Mouse (Mus musculus) hindbrain, embryonic 11.5 days (tissue): ENCODE measurements around the gene Gmppb. TPM values are rescaled to one million over a fixed set of nuclear protein-coding genes. Genes with fewer than 3 reads are reported as not detected.
A peak's percentile ranks its signal among the peaks of the same experiment; 100 is the strongest.

Source experiments
- ATAC-seq: fragments of 200-750 bp; cut with Nextera tagmentation; 2 replicates; pipeline ENCODE4 v1.8.0; 2017; ENCODE audit warnings: mild to moderate bottlenecking, moderate TSS enrichment, moderate library complexity; ENCODE audit not compliant: low FRiP score
- DNase-seq: peaks from one replicate; pipeline ENCODE4 v3.0.0-alpha.2; 2015; ENCODE audit warnings: low spot score
- H3K27ac ChIP-seq: fragments of 300-500 bp; sonication (generic); 2 replicates; pipeline ENCODE4 v1.5.1; 2014; ENCODE audit warnings: mild to moderate bottlenecking, low read depth, low read length
- H3K27me3 ChIP-seq: fragments of 300-500 bp; sonication (generic); 2 replicates; pipeline ENCODE4 v1.6.1; 2014; ENCODE audit warnings: mild to moderate bottlenecking, low read length, moderate library complexity, mixed read lengths; ENCODE audit not compliant: control insufficient read depth, insufficient read depth
- H3K36me3 ChIP-seq: fragments of 300-500 bp; sonication (generic); 2 replicates; pipeline ENCODE4 v1.6.1; 2014; ENCODE audit warnings: mild to moderate bottlenecking, low read length, moderate library complexity, mixed read lengths; ENCODE audit not compliant: control insufficient read depth, insufficient read depth
- H3K4me1 ChIP-seq: fragments of 300-500 bp; sonication (generic); replicated peaks from 2 replicates; pipeline ENCODE4 v1.6.1; 2014; ENCODE audit warnings: low read length, mixed read lengths; ENCODE audit not compliant: control insufficient read depth, insufficient read depth
- H3K4me2 ChIP-seq: fragments of 300-500 bp; sonication (generic); replicated peaks from 2 replicates; pipeline ENCODE4 v1.6.1; 2014; ENCODE audit warnings: mild to moderate bottlenecking, low read depth, low read length
- H3K4me3 ChIP-seq: fragments of 300-500 bp; sonication (generic); 2 replicates; pipeline ENCODE4 v1.5.1; 2014; ENCODE audit warnings: low read depth, low read length
- H3K9ac ChIP-seq: fragments of 300-500 bp; sonication (generic); 2 replicates; pipeline ENCODE4 v1.6.1; 2014; ENCODE audit warnings: low read depth, low read length
- H3K9me3 ChIP-seq: fragments of 300-500 bp; sonication (generic); 2 replicates; pipeline ENCODE4 v1.6.1; 2016; ENCODE audit warnings: low read length; ENCODE audit not compliant: control insufficient read depth
- WGBS: fragments of 180-500 bp; shearing (Covaris S2); extraction: QIAGEN DNeasy Blood & Tissue Kit; methylation state at CpG from one replicate; pipeline ENCODE4 v1.1.7; 2014; 5-methylcytosine and 5-hydroxymethylcytosine counted together
- polyA plus RNA-seq: library from polyadenylated mRNA; unstranded; fragments of >200 nt; fragmentation: Nextera tagmentation; extraction: Ambion mirVana; gene quantifications from 2 replicates; pipeline ENCODE4 v1.2.1, GENCODE M21; 2014

Gmppb gene
- polyA plus RNA-seq, 1 experiment from 2014 or later, result 18.9 TPM

DNA sequence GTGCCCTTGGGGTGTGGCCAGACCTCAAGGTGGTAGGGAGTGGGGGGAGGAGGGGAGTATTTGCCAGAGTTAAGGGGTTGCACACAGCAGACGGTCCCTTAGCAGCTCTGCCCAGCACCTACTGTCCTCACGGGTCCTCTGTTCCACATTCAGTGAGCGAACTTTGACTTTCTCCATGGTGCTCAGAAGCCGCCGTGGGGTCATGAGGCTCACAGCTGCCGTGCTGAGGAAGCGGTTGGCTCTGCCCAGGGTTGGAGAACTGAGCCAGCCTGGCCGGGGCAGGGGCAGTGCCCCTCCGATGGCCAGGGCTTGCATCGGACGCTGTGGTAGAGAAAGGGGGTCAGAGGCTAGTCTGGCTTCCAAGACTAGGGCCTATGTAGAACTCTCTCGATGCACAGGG is 14.3 kb downstream of the Gmppb start:
- Histone ChIP-seq H3K4me2 (no peak overlapping the region), H3K27ac (no peak overlapping the region), H3K4me3 (no peak overlapping the region), H3K36me3 (0 out of 2 replicates have a peak, but pooled peaks cover 2% of the 10 kb centered on the region), H3K9ac (no peak overlapping the region), H3K4me1 (no peaks in the 10 kb centered on the region), H3K9me3 (no peaks in the 10 kb centered on the region), H3K27me3 (no peaks in the 10 kb centered on the region)
- WGBS, result 90% methylated on average over 12 of the region's 12 CpGs
- DNase-seq (no peak), ATAC-seq (no peak)

DNA sequence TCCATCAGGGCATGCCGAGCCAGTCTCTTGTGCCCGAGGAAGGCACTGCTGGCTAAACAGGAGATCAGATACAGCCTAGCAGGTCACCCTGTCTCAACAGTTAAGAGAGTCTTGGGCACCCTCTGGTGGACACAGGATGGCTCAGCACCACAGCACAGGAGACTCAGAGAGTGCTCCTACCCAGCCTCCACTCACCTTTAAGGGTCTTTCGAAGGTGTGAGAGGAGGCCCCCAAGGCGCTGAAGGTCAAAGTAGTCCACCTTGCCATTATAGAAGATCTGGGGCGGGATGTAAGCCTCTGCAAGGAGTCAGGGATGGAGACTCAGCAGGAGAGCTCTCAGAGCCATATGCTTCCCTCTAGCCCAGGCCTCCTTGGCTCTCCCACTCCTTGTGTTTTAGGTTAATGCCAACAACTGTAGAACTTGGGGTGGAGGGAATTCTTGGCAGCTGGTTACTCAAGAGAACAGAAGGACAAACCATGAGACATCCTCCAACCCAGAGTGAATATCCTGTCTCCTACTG is 16.5 kb downstream of the Gmppb start:
- Histone ChIP-seq H3K36me3 (no peaks in the 10 kb centered on the region), H3K27me3 (no peaks in the 10 kb centered on the region), H3K27ac (no peak overlapping the region), H3K4me3 (no peak overlapping the region), H3K4me1 (no peaks in the 10 kb centered on the region), H3K4me2 (no peak overlapping the region), H3K9me3 (no peaks in the 10 kb centered on the region), H3K9ac (no peak overlapping the region)
- WGBS, result 54% methylated on average over 5 of the region's 5 CpGs
- peak; percentile 74 for DNase-seq
- ATAC-seq, result no peak

DNA sequence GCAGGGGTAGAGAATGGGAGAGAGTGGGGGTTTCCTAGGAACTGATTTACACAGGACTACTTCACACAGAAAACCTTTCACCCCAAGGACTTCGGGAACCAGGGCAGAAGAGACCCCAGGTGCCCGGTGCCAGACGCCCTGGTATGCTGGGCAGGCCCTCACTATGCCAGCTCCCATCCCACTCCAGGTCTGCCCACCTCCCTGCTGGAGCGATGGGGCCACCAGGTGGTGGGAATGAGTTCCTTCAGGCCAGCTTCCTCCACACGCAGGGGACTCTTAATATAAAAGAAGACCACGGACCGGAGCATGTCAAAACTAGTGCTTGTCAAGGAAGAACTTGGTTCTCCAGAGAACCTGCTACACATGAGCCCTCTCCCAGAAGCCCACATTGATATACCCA is 18.2 kb downstream of the Gmppb start:
- Histone ChIP-seq H3K4me2 (no peak overlapping the region), H3K9me3 (no peaks in the 10 kb centered on the region), H3K9ac (no peak overlapping the region), H3K27me3 (no peaks in the 10 kb centered on the region), H3K4me1 (no peaks in the 10 kb centered on the region), H3K27ac (no peak overlapping the region), H3K4me3 (no peak overlapping the region), H3K36me3 (no peaks in the 10 kb centered on the region)
- no peak for DNase-seq
- ATAC-seq, result no peak
- 87% methylated on average over 7 of the region's 7 CpGs for WGBS

DNA sequence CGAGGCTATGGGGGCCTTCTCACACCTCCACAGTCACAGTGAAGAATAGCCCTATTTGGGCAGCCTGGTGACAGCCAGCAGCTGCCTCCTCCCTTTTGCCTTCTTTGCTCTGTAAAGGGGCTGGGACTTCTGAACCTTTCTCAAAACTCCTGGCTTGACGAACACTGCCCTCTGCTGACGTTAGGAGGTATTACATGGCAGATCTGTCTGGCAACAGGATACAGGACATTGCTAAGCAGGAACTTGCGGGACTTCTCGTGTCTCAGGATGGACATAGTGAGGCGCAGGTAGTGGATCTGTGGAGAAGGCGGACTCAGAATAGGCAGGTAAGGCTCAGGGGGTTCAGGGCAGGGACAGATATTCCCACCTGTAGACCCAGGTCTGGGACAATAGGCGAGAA is 18.9 kb downstream of the Gmppb start:
- Histone ChIP-seq H3K27ac (no peak overlapping the region), H3K4me3 (no peak overlapping the region), H3K4me1 (no peaks in the 10 kb centered on the region), H3K27me3 (no peaks in the 10 kb centered on the region), H3K9me3 (no peaks in the 10 kb centered on the region), H3K4me2 (no peak overlapping the region), H3K36me3 (no peaks in the 10 kb centered on the region), H3K9ac (no peak overlapping the region)
- DNase-seq (peak; percentile 90), ATAC-seq (no peak)
- 24% methylated on average over 8 of the region's 8 CpGs for WGBS

DNA sequence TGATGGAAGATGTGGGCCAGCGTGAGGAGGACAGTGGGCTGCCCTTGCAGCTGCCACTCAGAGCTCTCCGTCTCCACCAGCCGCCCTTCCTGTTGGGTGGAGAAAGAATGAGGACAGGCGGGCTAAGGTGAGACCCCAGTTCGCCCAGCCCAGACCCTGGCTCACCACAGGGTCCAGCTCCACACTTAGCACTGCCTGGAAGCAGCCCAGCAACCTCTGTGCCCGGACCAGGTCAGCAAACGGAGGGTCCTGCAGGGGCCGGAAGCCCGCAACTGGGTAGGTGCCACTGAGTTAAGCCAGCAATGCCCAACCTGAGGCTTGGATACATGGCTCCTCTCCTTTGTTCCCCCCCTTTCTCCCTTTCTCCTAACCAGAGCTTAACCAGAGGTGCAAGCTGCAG is 20.0 kb downstream of the Gmppb start:
- 88% methylated on average over 9 of the region's 9 CpGs for WGBS
- Histone ChIP-seq H3K27me3 (no peaks in the 10 kb centered on the region), H3K4me3 (no peak overlapping the region), H3K36me3 (no peaks in the 10 kb centered on the region), H3K9me3 (no peaks in the 10 kb centered on the region), H3K9ac (no peak overlapping the region), H3K4me1 (no peaks in the 10 kb centered on the region), H3K4me2 (no peak overlapping the region), H3K27ac (no peak overlapping the region)
- no peak for ATAC-seq
- no peak for DNase-seq

DNA sequence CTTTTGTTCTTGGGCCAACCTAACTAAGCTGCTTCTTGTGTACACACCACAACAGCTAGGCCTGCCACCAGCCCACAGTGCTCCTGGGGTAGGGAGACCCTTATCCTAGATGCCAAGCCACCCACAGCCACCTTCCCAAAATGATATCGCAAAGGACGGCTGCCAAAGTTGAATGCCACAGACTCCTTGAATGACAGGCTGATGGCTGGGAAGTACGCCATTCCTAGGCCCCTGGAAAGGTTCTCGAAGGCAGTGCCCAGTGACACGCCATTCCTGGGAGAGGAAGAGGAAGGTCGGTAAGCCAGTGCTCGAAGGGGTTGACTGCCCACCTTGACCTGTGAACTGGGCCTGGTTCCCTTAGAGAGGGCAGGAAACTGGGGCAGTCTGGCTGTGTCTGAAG is 20.5 kb downstream of the Gmppb start:
- no peak overlapping the region for H3K4me2 ChIP-seq
- WGBS, result 94% methylated on average over 7 of the region's 7 CpGs
- no peak overlapping the region for H3K4me3 ChIP-seq
- no peaks in the 10 kb centered on the region for H3K9me3 ChIP-seq
- ATAC-seq (no peak), DNase-seq (no peak)
- no peak overlapping the region for H3K9ac ChIP-seq
- no peaks in the 10 kb centered on the region for H3K27me3 ChIP-seq
- H3K36me3 ChIP-seq, result no peaks in the 10 kb centered on the region
- no peaks in the 10 kb centered on the region for H3K4me1 ChIP-seq
- H3K27ac ChIP-seq, result no peak overlapping the region

DNA sequence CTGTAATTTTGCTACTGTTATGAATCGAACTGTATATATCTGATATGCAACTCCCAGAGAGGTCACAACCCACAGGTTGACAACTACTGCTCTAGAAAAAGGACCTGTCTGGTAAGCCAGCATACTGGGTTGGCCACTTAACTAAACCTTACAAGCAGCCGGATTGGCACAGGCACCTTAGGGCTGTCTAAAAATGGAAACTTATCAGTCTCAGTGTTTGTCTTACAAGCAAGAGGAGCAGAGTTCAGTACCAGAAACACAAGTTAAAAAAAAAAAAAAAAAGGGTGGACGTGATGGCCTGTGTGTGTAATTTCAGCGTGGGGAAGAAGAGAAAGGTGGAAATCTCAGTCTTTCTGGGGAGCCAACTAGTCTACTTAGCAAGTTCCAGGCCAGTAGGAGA is 22.8 kb downstream of the Gmppb start:
- Histone ChIP-seq H3K4me1 (no peaks in the 10 kb centered on the region), H3K36me3 (no peaks in the 10 kb centered on the region), H3K27me3 (no peaks in the 10 kb centered on the region), H3K4me2 (no peak overlapping the region), H3K27ac (no peak overlapping the region), H3K9me3 (no peaks in the 10 kb centered on the region), H3K9ac (no peak overlapping the region), H3K4me3 (no peak overlapping the region)
- DNase-seq, result no peak
- ATAC-seq, result no peak
- WGBS, result 79% methylated on average over 4 of the region's 4 CpGs

DNA sequence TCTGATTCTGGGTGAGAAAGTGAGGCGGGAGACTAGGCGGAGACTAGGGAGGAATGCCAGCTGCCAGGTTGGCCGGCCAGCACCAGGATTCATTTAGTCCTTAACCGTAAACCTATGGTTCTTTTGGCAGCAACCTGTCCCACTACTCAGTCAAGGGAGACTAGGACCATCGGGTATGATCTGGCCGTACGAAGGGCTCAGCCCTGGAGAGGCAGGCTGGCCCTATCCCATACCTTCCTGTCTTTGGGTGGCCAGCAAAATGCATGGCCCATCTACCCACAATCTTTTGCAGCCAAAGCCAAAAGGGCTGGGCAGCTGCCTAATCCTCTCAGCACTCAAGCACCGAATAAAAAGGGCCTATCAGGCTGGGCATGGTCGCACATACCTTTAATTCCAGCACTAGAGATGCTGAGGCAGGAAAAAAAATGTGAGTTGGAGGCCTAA is 23.5 kb downstream of the Gmppb start:
- H3K27me3 ChIP-seq, result no peaks in the 10 kb centered on the region
- H3K4me1 ChIP-seq, result no peaks in the 10 kb centered on the region
- H3K4me3 ChIP-seq, result no peak overlapping the region
- H3K9ac ChIP-seq, result no peak overlapping the region
- WGBS, result 70% methylated on average over 9 of the region's 9 CpGs
- no peak for DNase-seq
- no peak overlapping the region for H3K27ac ChIP-seq
- no peak overlapping the region for H3K4me2 ChIP-seq
- H3K9me3 ChIP-seq, result no peaks in the 10 kb centered on the region
- H3K36me3 ChIP-seq, result no peaks in the 10 kb centered on the region
- no peak for ATAC-seq

DNA sequence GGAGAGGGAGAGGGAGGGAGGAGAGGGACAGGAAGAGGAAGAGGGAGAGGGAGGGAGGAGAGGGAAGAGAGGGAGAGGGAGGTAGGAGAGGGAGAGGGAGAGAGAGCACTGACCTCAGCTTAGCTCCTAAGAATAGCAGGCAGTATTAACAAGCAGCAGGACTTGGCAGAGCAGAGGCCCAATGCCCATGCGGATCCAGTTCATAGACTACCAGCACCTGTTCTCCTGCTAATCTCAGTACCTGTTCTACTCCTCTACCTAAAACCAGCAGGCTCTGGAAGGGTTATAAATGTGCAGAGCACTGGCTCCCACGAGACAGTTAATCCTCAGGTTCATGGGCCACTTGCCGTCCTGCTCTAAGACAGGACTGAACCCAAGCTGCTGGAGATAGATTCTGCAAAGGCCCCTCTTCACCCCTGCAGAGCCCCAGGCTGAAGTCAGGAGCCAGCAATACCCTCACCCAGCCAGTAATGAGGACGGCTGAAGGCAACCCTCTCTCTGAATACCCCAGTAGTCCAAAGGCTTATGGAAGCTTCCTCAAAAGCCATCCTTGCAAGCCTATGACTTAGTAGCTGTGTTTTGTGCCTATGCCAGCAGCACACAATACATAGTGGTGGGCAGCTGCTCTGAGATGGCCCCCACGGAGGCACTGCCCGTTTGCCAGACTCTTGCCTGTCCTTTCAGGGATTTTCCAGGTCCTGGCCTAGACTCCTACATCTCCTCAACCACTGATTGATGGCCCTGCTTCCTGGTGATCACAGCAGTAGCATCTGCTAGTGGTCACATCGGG is 24.3 kb downstream of the Gmppb start:
- Histone ChIP-seq H3K4me2 (no peak overlapping the region), H3K27me3 (no peaks in the 10 kb centered on the region), H3K36me3 (no peaks in the 10 kb centered on the region), H3K27ac (no peak overlapping the region), H3K9me3 (no peaks in the 10 kb centered on the region), H3K4me1 (peaks cover 3% of the 10 kb centered on the region; the same call in 1 of the 2 replicates), H3K9ac (no peak overlapping the region), H3K4me3 (no peak overlapping the region)
- DNase-seq (no peak), ATAC-seq (no peak)
- WGBS, result 65% methylated on average over 7 of the region's 7 CpGs
